Mouse (Mus musculus): ENCODE data around the gene Enoph1.

Gene Enoph1

GRCm38 (mm10) chr5:100039602-100040142, at the start of gene Enoph1, which contains the start of gene Hnrnpdl:
TSS of gene Enoph1 (plus strand) at chr5:100039985.
TSS of gene Hnrnpdl (minus strand) at chr5:100039664.
- in situ Hi-C loops (cut with MboI; ENCODE audit: unreplicated experiment in 2 of 2): loop anchor here in 1 of 2 experiments (5.0 to 25.0 kb wide), 2 partner anchors 57 to 773 kb away; partner anchors contain the start of gene Abraxas1

DNA sequence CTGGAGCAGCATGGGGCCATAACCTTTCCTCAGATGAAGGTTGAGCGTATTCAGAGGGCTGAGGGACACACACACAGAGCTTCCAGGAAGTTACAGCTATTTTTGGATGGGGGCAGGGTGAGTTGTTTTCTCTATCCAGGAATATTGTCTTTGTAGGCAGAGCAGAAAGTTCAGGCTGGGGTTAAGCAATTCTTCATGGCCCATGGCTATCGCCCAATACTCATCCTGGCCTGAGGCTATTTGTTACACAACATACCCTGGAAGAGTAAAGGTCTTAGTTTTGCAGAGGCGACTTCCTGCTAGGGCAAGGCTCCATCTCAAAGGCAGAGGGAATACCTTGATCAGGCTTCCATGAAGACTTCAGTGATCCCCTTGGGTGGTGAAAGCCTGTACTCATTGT, 45.6 kb upstream of the Enoph1 start:
- in situ Hi-C loops (cut with MboI; ENCODE audit: unreplicated experiment in 2 of 2): no loop called here

DNA sequence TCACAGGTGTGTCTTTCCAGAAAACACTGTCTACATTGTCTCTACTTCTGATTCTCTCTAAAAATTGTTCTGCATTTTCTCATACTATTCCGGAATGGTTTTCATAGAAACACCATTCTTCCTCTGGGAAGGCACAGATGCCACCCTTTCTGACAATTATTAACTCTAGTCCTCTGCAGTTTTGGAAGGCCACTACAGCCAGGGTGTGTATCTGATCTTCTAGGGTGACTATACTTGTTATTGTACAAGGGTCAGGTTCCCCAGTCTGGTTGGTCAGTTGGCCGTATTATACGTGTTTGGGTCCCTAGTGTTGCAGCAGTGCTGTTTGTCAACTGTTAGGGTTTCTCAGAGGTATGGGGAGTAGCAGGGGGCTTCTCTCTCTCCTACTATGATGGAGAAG, 45.1 kb upstream of the Enoph1 start:
- in situ Hi-C loops (cut with MboI; ENCODE audit: unreplicated experiment in 2 of 2): no loop called here

DNA sequence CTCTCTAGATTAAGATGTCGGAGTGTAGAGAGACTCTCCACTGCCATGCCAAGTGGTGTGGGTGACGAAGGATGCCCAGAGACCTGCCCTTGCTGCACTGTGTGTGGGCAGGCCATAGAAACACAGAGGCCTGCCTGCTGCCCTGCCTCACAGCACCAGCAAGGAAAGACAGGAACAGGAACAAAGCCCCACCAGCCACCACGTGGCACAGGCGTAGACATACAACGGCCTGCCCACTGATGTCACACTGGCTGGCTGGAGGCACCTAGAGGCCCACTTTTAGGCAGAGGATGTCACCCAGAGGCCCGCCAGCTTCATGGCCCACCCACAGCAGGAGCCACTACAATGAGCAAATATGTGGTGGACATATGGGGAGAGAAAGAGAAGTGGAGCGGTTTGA, 39.7 kb upstream of the Enoph1 start:
- in situ Hi-C loops (cut with MboI; ENCODE audit: unreplicated experiment in 2 of 2): no loop called here

- in situ Hi-C loops (cut with MboI; ENCODE audit: unreplicated experiment in 2 of 2): no loop called here
Measured at GRCm38 (mm10) chr5:100000500-100000899, 39.3 kb upstream of the Enoph1 start.

GRCm38 (mm10) chr5:100003895-100004294, 35.9 kb upstream of the Enoph1 start:
- in situ Hi-C loops (cut with MboI; ENCODE audit: unreplicated experiment in 2 of 2): no loop called here

GRCm38 (mm10) chr5:100005431-100005830, 34.4 kb upstream of the Enoph1 start:
- in situ Hi-C loops (cut with MboI; ENCODE audit: unreplicated experiment in 2 of 2): no loop called here

DNA sequence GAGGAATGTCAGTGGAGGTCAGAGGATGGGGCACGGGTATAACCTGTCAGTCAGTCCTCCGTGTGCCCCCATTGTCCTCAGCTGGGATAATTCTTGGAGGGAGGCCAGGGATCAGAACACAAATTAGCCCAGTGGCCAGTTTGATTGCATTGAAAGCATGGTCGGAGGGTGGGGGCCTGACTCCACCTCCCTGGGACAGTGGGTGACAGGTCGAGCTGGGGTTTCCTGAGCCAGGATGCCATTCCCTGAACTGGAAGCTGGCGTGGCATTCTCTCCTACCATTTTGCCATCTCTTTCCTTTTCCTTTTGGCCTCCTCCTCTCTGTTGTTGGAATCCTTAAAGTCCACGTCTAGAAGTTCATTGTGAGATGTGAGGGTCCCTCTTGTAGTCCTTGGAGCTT, 33.9 kb upstream of the Enoph1 start:
- in situ Hi-C loops (cut with MboI; ENCODE audit: unreplicated experiment in 2 of 2): no loop called here

- in situ Hi-C loops (cut with MboI; ENCODE audit: unreplicated experiment in 2 of 2): no loop called here
Measured at GRCm38 (mm10) chr5:100006324-100007039, 33.3 kb upstream of the Enoph1 start.

- in situ Hi-C loops (cut with MboI; ENCODE audit: unreplicated experiment in 2 of 2): no loop called here
Measured at GRCm38 (mm10) chr5:100007040-100007375, 32.8 kb upstream of the Enoph1 start.

GRCm38 (mm10) chr5:100008485-100008884, 31.3 kb upstream of the Enoph1 start:
- in situ Hi-C loops (cut with MboI; ENCODE audit: unreplicated experiment in 2 of 2): no loop called here

- in situ Hi-C loops (cut with MboI; ENCODE audit: unreplicated experiment in 2 of 2): no loop called here
Measured at GRCm38 (mm10) chr5:100012599-100012998, 27.2 kb upstream of the Enoph1 start.

GRCm38 (mm10) chr5:100020089-100020488, 19.7 kb upstream of the Enoph1 start:
- in situ Hi-C loops (cut with MboI; ENCODE audit: unreplicated experiment in 2 of 2): no loop called here

GRCm38 (mm10) chr5:100024403-100024802, 15.4 kb upstream of the Enoph1 start:
- in situ Hi-C loops (cut with MboI; ENCODE audit: unreplicated experiment in 2 of 2): no loop called here

GRCm38 (mm10) chr5:100024868-100025267, 14.9 kb upstream of the Enoph1 start:
- in situ Hi-C loops (cut with MboI; ENCODE audit: unreplicated experiment in 2 of 2): loop anchor here in 1 of 2 experiments (25.0 kb wide), 1 partner anchor 787 kb away; the partner anchor contains the start of gene Abraxas1

GRCm38 (mm10) chr5:100030069-100030468, 9.7 kb upstream of the Enoph1 start:
- in situ Hi-C loops (cut with MboI; ENCODE audit: unreplicated experiment in 2 of 2): loop anchor here (5.0 to 25.0 kb wide), 2 partner anchors 48 to 782 kb away; partner anchors contain the start of gene Abraxas1 (in 1 of the 2)

GRCm38 (mm10) chr5:100032107-100032506, 7.7 kb upstream of the Enoph1 start:
- in situ Hi-C loops (cut with MboI; ENCODE audit: unreplicated experiment in 2 of 2): loop anchor here (5.0 to 25.0 kb wide), 2 partner anchors 50 to 780 kb away; partner anchors contain the start of gene Abraxas1 (in 1 of the 2)

DNA sequence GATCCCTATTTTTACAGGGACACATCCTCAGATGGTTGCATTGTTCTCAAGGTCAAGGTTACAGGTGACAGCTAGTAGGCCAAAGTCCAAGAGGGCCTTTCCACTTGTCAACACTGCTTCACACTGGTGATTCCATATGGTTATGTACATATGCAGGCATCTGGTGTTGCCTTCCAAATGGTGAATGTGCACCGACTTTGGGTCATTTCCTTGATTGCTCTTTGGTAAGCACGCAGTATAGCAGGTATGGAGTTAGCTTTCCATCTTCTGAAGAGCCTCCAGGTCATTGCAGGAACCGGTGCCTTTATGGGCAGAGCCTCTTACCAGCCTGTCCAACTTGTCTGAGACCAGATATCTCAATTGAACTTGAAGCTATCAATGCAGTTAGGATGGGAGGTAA, 7.1 kb upstream of the Enoph1 start:
- in situ Hi-C loops (cut with MboI; ENCODE audit: unreplicated experiment in 2 of 2): loop anchor here (5.0 to 25.0 kb wide), 2 partner anchors 50 to 780 kb away; partner anchors contain the start of gene Abraxas1 (in 1 of the 2)

DNA sequence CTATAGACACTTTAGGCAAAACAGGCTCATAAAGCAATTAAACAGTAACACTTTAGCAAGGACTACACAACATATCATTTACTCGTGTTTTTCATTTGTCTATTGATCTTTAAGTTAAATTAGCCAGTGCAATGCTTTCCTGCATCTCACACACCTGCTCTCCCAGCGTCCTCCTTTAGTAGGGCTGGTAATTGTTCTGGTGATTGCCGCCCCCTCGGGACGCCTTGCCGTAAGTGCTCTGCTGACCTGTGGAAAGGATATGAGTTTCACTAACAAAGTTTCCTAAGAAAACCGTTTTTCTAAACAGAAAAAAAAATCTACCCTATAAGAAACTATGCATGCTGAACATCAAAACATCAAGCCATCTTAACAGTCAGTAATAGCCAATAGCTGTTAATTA, 3.8 kb upstream of the Enoph1 start:
- in situ Hi-C loops (cut with MboI; ENCODE audit: unreplicated experiment in 2 of 2): loop anchor here in 1 of 2 experiments (5.0 to 25.0 kb wide), 2 partner anchors 54 to 776 kb away; partner anchors contain the start of gene Abraxas1

DNA sequence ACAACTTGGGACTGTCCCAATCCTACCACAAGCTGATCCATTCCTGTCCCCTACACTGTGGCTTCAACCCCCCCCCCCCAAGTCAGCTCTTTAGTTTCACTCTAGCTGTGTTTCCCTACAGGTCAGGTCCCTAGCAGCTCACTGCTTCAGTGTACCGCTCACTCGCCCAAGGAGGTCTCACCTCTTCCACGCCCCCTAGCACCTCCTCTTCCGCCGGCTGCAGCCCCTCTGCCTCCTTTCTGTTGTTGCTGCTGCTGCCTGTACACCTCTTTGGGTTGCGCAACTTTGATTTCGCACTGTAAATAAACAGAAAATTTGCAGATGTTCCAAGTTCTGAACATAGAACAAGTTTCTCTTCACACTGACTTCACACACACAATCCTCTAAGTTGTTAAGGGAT, 3.1 kb upstream of the Enoph1 start:
- in situ Hi-C loops (cut with MboI; ENCODE audit: unreplicated experiment in 2 of 2): loop anchor here in 1 of 2 experiments (5.0 to 25.0 kb wide), 2 partner anchors 54 to 776 kb away; partner anchors contain the start of gene Abraxas1

DNA sequence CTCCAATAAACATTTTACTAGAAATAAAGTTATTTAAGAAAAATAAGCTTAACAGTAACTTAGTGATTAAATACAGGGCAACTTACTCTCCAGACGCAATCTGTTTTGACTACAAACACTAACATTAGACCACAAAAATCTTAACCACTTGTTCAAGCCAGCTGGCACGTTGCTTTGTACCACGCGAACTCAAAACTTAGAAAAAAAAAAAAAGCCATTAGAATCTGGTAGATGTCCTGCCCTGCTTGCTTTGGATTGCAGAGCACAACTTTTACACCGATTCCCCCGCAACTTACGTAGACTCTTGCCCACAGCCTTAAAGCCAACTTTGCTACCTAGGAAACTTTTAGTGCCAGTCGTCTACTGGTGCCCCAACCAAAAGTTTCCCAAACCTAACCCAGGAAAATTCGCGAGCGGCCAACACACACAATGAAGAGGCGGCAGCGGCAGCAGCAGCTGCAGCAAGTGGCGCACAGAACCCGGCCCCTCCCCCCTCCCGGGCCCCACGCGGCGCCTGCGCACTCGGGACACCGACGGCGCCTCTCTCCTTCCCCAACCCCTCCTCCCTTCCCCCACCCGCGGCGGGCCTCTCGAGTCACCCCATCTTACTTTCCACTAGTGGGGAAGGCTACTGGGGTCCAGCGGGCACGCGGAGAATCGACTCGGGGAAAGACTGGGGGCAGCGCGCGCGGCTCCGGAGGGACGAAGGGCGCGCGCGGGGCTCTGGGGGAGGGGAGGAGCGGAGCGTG, 1.6 kb upstream of the Enoph1 start:
- in situ Hi-C loops (cut with MboI; ENCODE audit: unreplicated experiment in 2 of 2): loop anchor here in 1 of 2 experiments (5.0 to 25.0 kb wide), 2 partner anchors 56 to 774 kb away; partner anchors contain the start of gene Abraxas1
